Mouse (Mus musculus) embryonic facial prominence, embryonic 15.5 days (tissue): ENCODE measurements around the gene Ing1. TPM values are rescaled to one million over a fixed set of nuclear protein-coding genes. Genes with fewer than 3 reads are reported as not detected.
A peak's percentile ranks its signal among the peaks of the same experiment; 100 is the strongest.
"Not testable (repeated sequence)": the region's sequence is repeated elsewhere in the genome, so short reads cannot be mapped to it uniquely, and the experiment has no call there.

Experiments used
- ATAC-seq: fragments of 200-750 bp; cut with Nextera tagmentation; 2 replicates; pipeline ENCODE4 v1.8.0; 2017; ENCODE audit warnings: low read depth, moderate TSS enrichment; ENCODE audit not compliant: insufficient number of reproducible peaks, low FRiP score, low TSS enrichment
- H3K27ac ChIP-seq: fragments of 300-500 bp; sonication (generic); replicated peaks from 2 replicates; pipeline ENCODE4 v1.5.1; 2015; ENCODE audit warnings: mild to moderate bottlenecking, inconsistent platforms
- H3K27me3 ChIP-seq: fragments of 300-500 bp; sonication (generic); 2 replicates; pipeline ENCODE4 v1.6.1; 2015; ENCODE audit warnings: inconsistent platforms
- H3K36me3 ChIP-seq: fragments of 300-500 bp; sonication (generic); 2 replicates; pipeline ENCODE4 v1.6.1; 2015; ENCODE audit warnings: mild to moderate bottlenecking, inconsistent platforms
- H3K4me1 ChIP-seq: fragments of 300-500 bp; sonication (generic); 2 replicates; pipeline ENCODE4 v1.6.1; 2015; ENCODE audit warnings: inconsistent platforms
- H3K4me2 ChIP-seq: fragments of 300-500 bp; sonication (generic); replicated peaks from 2 replicates; pipeline ENCODE4 v1.6.1; 2015; ENCODE audit warnings: mild to moderate bottlenecking, inconsistent platforms
- H3K4me3 ChIP-seq: fragments of 300-500 bp; sonication (generic); replicated peaks from 2 replicates; pipeline ENCODE4 v1.5.1; 2015; ENCODE audit warnings: mild to moderate bottlenecking, inconsistent platforms
- H3K9ac ChIP-seq: fragments of 300-500 bp; sonication (generic); 2 replicates; pipeline ENCODE4 v1.6.1; 2015; ENCODE audit warnings: inconsistent platforms
- H3K9me3 ChIP-seq: fragments of 300-500 bp; sonication (generic); replicated peaks from 2 replicates; pipeline ENCODE4 v1.6.1; 2016; ENCODE audit warnings: inconsistent platforms
- WGBS: fragments of 180-500 bp; shearing (Covaris S2); methylation state at CpG from one replicate; pipeline ENCODE4 v1.1.7; 2015; 5-methylcytosine and 5-hydroxymethylcytosine counted together
- polyA plus RNA-seq: library from polyadenylated mRNA; unstranded; fragments of >200 nt; fragmentation: Nextera tagmentation; extraction: Ambion mirVana; gene quantifications from 2 replicates; pipeline ENCODE4 v1.2.1, GENCODE M21; 2015

Gene Ing1
- polyA plus RNA-seq, 1 experiment from 2014 or later: 36.3 TPM

GRCm38 (mm10) chr8:11551497-11551896 lies 3.9 kb upstream of the Ing1 start:
- H3K9me3 ChIP-seq, H3K27ac ChIP-seq, H3K36me3 ChIP-seq, H3K4me2 ChIP-seq, H3K9ac ChIP-seq, ATAC-seq, H3K27me3 ChIP-seq, H3K4me3 ChIP-seq: not testable (repeated sequence)
- WGBS: 78% methylated on average over 4 of the region's 4 CpGs
- peaks cover 26% of the 10 kb centered on the region for H3K4me1 ChIP-seq

- no peak overlapping the region for H3K4me2 ChIP-seq
- no peaks in the 10 kb centered on the region for H3K27me3 ChIP-seq
- no peak for ATAC-seq
- H3K4me1 ChIP-seq: peaks cover 26% of the 10 kb centered on the region
- H3K9me3 ChIP-seq: no peaks in the 10 kb centered on the region
- H3K4me3 ChIP-seq: no peak overlapping the region
- H3K27ac ChIP-seq: no peak overlapping the region
- no peak overlapping the region for H3K9ac ChIP-seq
- 75% methylated on average over 10 of the region's 10 CpGs for WGBS
- no peaks in the 10 kb centered on the region for H3K36me3 ChIP-seq
Measured at GRCm38 (mm10) chr8:11552390-11552789, 3.0 kb upstream of the Ing1 start.

GRCm38 (mm10) chr8:11555720-11556591 lies 585 bp downstream of the Ing1 start:
- ATAC-seq: peak; percentile 92
- Histone ChIP-seq H3K27ac (peak overlapping the region; percentile 100), H3K36me3 (no peaks in the 10 kb centered on the region), H3K4me2 (peak overlapping the region; percentile 76), H3K9me3 (no peaks in the 10 kb centered on the region), H3K27me3 (no peaks in the 10 kb centered on the region), H3K4me3 (peak overlapping the region; percentile 95), H3K9ac (peak overlapping the region; percentile 95), H3K4me1 (peaks cover 22% of the 10 kb centered on the region)
- WGBS: under 1% methylated on average over 103 of the region's 103 CpGs

GRCm38 (mm10) chr8:11556691-11557423 lies 1.5 kb downstream of the Ing1 start:
- under 1% methylated on average over 76 of the region's 85 CpGs for WGBS
- ATAC-seq: no peak
- peak overlapping the region; percentile 76 for H3K4me2 ChIP-seq
- H3K27ac ChIP-seq: peak overlapping the region; percentile 100
- peak overlapping the region; percentile 95 for H3K9ac ChIP-seq
- no peaks in the 10 kb centered on the region for H3K9me3 ChIP-seq
- peaks cover 19% of the 10 kb centered on the region for H3K4me1 ChIP-seq
- peaks cover 6% of the 10 kb centered on the region for H3K36me3 ChIP-seq
- peak overlapping the region; percentile 95 for H3K4me3 ChIP-seq
- no peaks in the 10 kb centered on the region for H3K27me3 ChIP-seq

GRCm38 (mm10) chr8:11557424-11557767 lies 2.0 kb downstream of the Ing1 start:
- H3K27me3 ChIP-seq: no peaks in the 10 kb centered on the region
- peak overlapping the region; percentile 95 for H3K4me3 ChIP-seq
- H3K4me2 ChIP-seq: peak overlapping the region; percentile 76
- H3K9me3 ChIP-seq: no peaks in the 10 kb centered on the region
- peaks cover 11% of the 10 kb centered on the region for H3K36me3 ChIP-seq
- 0% methylated on average over 32 of the region's 32 CpGs for WGBS
- no peak for ATAC-seq
- H3K4me1 ChIP-seq: peaks cover 19% of the 10 kb centered on the region
- H3K27ac ChIP-seq: peak overlapping the region; percentile 100
- H3K9ac ChIP-seq: peak overlapping the region; percentile 95

- Histone ChIP-seq H3K36me3 (peaks cover 11% of the 10 kb centered on the region), H3K27ac (peak overlapping the region; percentile 100), H3K4me1 (peaks cover 19% of the 10 kb centered on the region), H3K27me3 (no peaks in the 10 kb centered on the region), H3K9me3 (no peaks in the 10 kb centered on the region), H3K4me3 (peak overlapping the region; percentile 95), H3K4me2 (peak overlapping the region; percentile 76), H3K9ac (peak overlapping the region; percentile 95)
- under 1% methylated on average over 67 of the region's 67 CpGs for WGBS
- ATAC-seq: peak; percentile 81
Measured at GRCm38 (mm10) chr8:11557768-11558629, 2.6 kb downstream of the Ing1 start.

GRCm38 (mm10) chr8:11559511-11559910 lies 4.1 kb downstream of the Ing1 start:
- no peaks in the 10 kb centered on the region for H3K9me3 ChIP-seq
- ATAC-seq: no peak

GRCm38 (mm10) chr8:11560220-11560619 lies 4.8 kb downstream of the Ing1 start:
- Histone ChIP-seq H3K9me3 (no peaks in the 10 kb centered on the region), H3K4me1 (peaks cover 9% of the 10 kb centered on the region), H3K4me2 (no peak overlapping the region), H3K4me3 (no peak overlapping the region), H3K9ac (no peak overlapping the region), H3K36me3 (peaks cover 33% of the 10 kb centered on the region), H3K27ac (no peak overlapping the region), H3K27me3 (no peaks in the 10 kb centered on the region)
- 67% methylated on average over 9 of the region's 9 CpGs for WGBS
- ATAC-seq: no peak

More at GRCm38 (mm10) chr8:11559511-11559910, 4.1 kb downstream of the Ing1 start:
- WGBS: 74% methylated on average over 3 of the region's 3 CpGs
- H3K36me3 ChIP-seq: peaks cover 26% of the 10 kb centered on the region
- no peak overlapping the region for H3K9ac ChIP-seq
- peak overlapping the region; percentile 76; the same call in 1 of the 2 replicates for H3K4me2 ChIP-seq
- H3K27me3 ChIP-seq: no peaks in the 10 kb centered on the region
- H3K27ac ChIP-seq: no peak overlapping the region
- peak overlapping the region; percentile 95 for H3K4me3 ChIP-seq
- peaks cover 11% of the 10 kb centered on the region for H3K4me1 ChIP-seq

GRCm38 (mm10) chr8:11564236-11564635 lies 8.9 kb downstream of the Ing1 start:
- ATAC-seq: no peak
- Histone ChIP-seq H3K4me2 (no peak overlapping the region), H3K4me1 (peaks cover 3% of the 10 kb centered on the region), H3K36me3 (peaks cover 45% of the 10 kb centered on the region), H3K27me3 (no peaks in the 10 kb centered on the region), H3K9ac (no peak overlapping the region), H3K9me3 (no peaks in the 10 kb centered on the region), H3K27ac (no peak overlapping the region), H3K4me3 (no peak overlapping the region)
- WGBS: 91% methylated on average over 5 of the region's 5 CpGs

- no peaks in the 10 kb centered on the region for H3K4me1 ChIP-seq
Measured at GRCm38 (mm10) chr8:11564721-11565120, 9.3 kb downstream of the Ing1 start.

GRCm38 (mm10) chr8:11568193-11568592 lies 12.8 kb downstream of the Ing1 start:
- H3K4me2 ChIP-seq, H3K4me3 ChIP-seq, H3K27ac ChIP-seq, H3K27me3 ChIP-seq, H3K4me1 ChIP-seq, H3K9ac ChIP-seq, H3K9me3 ChIP-seq, ATAC-seq: not testable (repeated sequence)
- WGBS: 95% methylated on average over 2 of the region's 2 CpGs
- peaks cover 33% of the 10 kb centered on the region for H3K36me3 ChIP-seq

More at GRCm38 (mm10) chr8:11564721-11565120, 9.3 kb downstream of the Ing1 start:
- WGBS: 69% methylated on average over 7 of the region's 7 CpGs
- Histone ChIP-seq H3K27ac (no peak overlapping the region), H3K4me3 (no peak overlapping the region), H3K27me3 (no peaks in the 10 kb centered on the region), H3K9me3 (no peaks in the 10 kb centered on the region), H3K4me2 (no peak overlapping the region), H3K36me3 (peaks cover 45% of the 10 kb centered on the region), H3K9ac (no peak overlapping the region)
- no peak for ATAC-seq
